Mouse (Mus musculus) G1E (cell line): ENCODE results near the gene Cep250.
"Not testable (repeated sequence)": the region's sequence is repeated elsewhere in the genome, so short reads cannot be mapped to it uniquely, and the experiment has no call there.

Experiments used
- CTCF ChIP-seq: IDR thresholded peaks from 2 replicates; pipeline ENCODE4 v1.5.1; 2012; ENCODE audit warnings: low read depth, low read length, inconsistent platforms, mixed read lengths
- TAL1 ChIP-seq: conservative IDR thresholded peaks from 2 replicates; pipeline ENCODE4 v1.6.1; 2012; ENCODE audit warnings: low read depth, low read length, inconsistent platforms, mixed read lengths

GRCm38 (mm10) chr2:155925213-155925612 is 31.0 kb upstream of the Cep250 start:
- not testable (repeated sequence) for TF ChIP-seq CTCF, TAL1
